Mouse (Mus musculus): ENCODE data around the gene Tctex1d1.

Tctex1d1 gene

GRCm38 (mm10) chr4:102978440-102978839, at the start of gene Tctex1d1:
Tctex1d1 (plus strand) TSS chr4:102978606.
- DNase-seq (ENCODE audit: low read depth) = no peak

- no peak for DNase-seq (ENCODE audit: low read depth)
These were observed 48.9 kb upstream of the Tctex1d1 start for GRCm38 (mm10) chr4:102929491-102929890.

- DNase-seq (ENCODE audit: low read depth) = peak; percentile 24
These were observed 47.7 kb upstream of the Tctex1d1 start for GRCm38 (mm10) chr4:102930679-102931078.

- DNase-seq (ENCODE audit: low read depth) = no peak
These were observed 38.1 kb upstream of the Tctex1d1 start for GRCm38 (mm10) chr4:102940266-102940665.

DNA sequence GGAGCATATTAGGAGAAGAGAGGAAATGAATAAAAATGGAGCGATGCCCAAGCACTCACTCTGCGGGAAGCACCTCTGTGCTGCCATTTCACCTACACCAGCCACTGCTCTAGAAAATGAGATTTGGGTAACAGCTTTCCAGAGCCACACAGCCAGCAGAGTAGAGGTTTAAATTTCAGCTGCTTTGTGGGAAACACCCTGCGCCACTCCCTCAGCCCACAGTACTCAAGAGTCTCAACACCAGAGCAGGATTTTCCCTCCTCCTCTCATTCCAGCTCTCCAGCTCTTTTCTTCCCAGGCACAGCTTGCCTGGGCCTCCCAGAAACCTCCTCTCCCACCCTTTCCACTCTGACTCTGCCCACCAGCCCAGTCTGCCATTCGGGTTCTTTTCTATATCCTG, 37.7 kb upstream of the Tctex1d1 start:
- DNase-seq (ENCODE audit: low read depth) = no peak

GRCm38 (mm10) chr4:102944325-102944724, 34.1 kb upstream of the Tctex1d1 start:
- DNase-seq (ENCODE audit: low read depth) = peak; percentile 23

GRCm38 (mm10) chr4:102952476-102952875, 25.9 kb upstream of the Tctex1d1 start:
- no peak for DNase-seq (ENCODE audit: low read depth)

DNA sequence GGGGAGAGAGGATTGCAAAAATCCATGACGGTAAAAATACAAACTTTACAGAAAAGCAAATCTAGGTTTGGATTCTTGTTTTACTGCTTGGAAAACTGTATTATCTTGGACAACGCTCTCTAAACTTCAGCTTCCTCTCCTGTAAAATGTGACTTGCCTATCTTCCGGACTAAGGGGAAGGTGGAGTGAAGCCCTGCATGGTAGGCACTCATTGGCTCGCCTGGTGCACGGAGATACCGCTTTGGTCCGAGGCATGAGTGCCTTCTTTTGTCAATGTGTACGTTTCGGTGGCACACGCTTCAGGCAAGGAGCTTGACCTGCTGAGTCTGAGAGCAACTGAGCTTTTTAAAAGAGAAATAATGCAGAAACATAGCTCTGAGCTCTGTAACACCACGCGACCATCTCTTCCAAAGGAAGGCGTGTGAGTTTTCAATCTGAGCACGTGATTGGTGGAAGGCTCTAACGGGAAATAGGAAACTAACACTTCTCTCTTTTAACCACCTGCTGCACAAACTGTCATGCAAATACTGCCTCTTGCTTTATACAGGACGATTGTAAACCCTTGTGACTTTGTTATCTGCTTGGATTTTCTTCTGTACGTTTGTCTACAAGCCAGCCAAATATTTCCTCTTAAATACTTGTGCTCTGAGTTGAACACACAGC, 23.0 kb upstream of the Tctex1d1 start:
- no peak for DNase-seq (ENCODE audit: low read depth)

DNA sequence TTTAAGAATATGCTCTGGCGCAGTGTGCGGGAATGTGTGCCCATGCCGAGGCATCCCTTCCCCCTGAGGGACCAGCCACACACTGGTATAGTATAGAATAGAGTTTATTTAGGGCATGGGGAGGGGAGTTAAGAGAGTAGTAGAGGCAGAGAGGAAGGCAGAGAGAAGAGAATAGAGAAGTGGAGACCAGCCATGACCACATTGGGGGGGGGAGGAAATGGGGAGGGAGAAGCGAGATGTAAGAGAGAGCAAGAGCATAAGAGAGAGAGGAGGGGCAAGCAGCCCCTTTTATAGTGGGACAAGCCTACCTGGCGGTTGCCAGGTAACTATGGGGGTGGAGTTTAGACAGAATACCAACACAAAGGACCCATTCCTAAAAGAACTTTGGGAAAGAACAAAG, 19.0 kb upstream of the Tctex1d1 start:
- DNase-seq (ENCODE audit: low read depth) = no peak

DNA sequence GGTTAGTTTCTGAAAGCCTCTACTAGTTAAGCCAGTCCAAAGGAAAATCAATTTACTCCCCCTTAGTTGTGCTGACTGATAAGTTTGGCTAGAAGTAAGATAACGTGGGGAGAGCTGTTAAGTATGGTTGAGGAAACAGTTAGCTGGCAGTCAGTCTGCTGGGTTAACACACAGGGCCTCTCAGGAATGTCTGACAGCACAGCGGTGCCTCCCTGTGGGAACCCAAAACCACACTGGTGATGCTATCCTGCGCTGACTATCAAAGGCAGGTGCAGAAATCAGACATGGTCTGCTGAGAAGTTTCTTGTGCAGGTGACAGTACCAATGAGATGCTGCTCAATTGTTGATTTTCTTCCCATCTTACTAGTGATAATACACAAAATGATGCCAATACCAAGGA, 14.2 kb upstream of the Tctex1d1 start:
- DNase-seq (ENCODE audit: low read depth) = no peak

DNA sequence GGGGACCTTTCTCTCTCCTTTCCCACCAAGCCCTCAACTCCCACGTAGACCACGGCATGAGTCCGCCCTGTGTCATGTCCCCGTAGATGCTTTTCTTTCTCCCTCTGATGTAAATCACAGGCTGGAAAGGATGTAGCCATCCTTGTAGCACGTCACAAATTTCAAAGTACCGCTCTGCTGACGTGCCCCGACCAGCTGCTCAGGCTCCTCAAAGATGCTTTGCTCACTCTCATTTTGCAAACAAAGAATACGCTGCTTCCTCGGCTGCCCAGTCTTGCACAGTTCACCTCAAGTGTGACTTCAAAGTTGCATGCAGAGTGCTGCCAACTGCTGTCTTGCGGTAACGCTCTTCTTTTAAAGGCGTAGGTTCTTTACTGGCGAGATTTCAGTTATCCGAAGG, 10.6 kb upstream of the Tctex1d1 start:
- DNase-seq (ENCODE audit: low read depth) = no peak

- DNase-seq (ENCODE audit: low read depth) = no peak
These were observed 8.8 kb upstream of the Tctex1d1 start for GRCm38 (mm10) chr4:102969599-102969998.

GRCm38 (mm10) chr4:102971159-102971558, 7.2 kb upstream of the Tctex1d1 start:
- DNase-seq (ENCODE audit: low read depth) = no peak

DNA sequence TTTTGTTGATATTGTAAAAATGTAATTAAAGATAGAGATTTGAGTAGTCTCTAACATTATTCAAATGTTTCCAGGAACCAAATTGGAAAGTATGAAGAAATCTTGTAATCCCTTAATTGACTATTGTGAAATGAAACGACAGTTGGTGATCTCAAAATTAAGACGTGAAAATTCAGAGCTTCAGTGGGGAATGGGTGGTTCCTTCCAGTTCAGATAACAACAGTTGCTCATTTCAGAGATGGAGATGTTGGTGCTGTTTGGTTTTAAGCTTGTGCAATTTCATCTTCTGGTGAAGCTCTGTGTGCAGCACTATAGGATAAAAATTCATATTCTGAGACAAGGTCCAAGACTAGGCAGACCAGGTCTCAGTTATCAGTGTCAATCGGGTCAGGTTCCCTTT, 6.3 kb upstream of the Tctex1d1 start:
- DNase-seq (ENCODE audit: low read depth) = no peak

GRCm38 (mm10) chr4:102974172-102974571, 4.2 kb upstream of the Tctex1d1 start:
- no peak for DNase-seq (ENCODE audit: low read depth)

DNA sequence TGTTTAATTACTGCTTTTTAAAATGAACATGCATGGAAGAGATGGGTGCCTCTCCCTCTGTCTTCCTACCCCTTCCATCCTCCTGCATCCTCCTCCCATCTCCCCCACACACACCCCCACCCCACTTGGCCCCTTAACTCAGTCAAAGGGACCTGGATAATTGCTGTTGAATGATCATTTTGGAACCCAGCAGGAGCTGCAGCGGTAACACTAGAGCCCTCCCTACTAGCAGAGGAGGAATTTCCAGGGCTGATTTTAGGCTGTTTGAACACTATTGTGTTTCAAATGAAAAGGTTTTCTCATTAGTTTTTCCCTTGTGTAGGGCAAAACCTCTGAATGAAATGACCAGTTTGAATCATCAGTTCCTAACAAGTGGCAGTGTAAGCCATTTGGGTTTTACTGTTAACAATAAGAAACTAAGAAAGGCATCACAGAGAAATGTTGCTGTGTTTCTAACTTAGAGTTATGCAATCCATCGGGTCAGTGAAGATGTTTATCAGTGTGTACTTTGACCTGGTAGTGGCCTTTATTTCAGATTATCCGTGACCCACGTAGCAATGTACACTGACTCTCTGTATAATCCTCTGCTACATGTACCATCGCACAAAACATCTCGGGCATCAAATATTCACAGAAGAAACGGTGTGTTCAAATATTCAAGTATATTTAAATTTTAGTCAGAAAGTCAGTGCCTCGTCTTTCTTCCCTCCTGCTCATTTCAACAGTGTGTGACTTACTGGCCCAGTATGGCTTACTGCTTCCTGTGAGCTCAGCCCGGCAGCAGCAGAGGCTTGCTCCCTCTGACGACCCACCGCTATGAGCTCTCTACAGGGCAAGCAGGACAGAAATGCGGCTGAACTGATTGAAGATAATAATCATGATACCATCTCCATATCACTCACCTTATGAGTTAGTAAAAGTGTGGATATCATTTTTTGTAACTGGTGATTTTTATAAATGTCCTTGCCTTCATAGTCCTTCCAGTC, 1.8 kb upstream of the Tctex1d1 start:
- no peak for DNase-seq (ENCODE audit: low read depth)

DNA sequence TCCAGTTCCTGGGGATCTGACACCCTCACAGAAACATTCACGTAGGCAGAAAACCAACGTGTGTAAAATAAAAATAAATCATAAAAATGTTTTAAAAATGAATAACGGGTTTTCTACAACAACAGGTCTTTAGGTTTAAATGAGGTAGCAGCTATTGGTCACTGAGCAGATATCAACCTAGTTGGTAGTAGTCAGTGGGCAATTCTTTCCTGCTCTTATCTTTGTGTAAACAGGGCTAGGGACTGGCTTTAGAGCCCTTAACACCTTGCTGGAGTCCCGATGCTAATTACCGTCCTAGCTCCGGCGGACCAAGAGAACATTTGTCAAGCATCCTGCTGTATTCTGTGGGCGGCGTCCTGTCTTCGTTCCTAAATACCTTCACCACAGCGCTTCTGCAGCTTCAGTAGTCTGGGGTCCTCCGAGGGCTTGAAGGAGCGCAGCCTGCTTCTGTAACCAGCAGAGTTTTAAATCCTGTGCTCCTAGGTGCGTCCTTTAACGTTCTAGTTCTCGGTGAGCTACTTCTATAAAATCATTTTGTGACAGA, 556 bp upstream of the Tctex1d1 start:
- DNase-seq (ENCODE audit: low read depth) = no peak

- no peak for DNase-seq (ENCODE audit: low read depth)
These were observed 979 bp downstream of the Tctex1d1 start for GRCm38 (mm10) chr4:102979385-102979784.

DNA sequence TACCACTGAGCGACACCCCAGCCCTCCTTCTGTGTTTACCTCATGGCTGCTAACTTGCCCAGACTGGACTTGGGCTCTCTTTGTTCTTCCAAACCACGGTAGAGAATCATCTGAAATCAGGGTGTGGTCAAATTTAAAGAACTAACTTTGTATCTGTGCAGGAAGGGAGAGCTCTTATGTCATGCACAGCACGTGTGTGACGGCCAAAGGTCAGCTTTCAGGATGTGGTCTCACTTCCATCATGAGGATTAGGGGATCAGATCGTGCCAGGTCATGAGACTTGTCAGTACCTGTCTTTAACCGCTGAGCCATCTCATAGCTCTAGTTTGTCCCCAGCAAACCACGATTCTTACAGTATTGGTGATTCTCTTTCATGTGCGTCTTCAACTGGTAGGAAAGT, 3.3 kb downstream of the Tctex1d1 start:
- DNase-seq (ENCODE audit: low read depth) = no peak

DNA sequence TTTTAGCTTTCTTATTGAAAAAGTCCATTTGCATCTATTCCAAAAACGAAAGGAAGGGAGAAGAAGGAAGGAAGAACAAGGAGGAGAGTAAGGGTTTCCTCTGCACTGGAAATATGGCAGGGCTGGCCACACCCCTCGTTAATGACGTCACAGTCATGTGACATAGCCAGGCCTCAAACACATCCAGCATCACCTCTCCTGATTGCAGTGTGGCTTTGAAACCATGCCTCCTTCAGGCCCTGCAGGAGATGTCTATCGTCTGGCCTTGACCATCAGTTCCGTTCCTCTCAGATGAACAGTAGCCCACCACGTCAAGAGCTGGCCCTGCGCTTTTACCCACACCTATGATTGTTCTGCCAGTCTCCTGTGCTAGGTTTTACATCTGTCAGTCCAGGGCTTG, 7.8 kb downstream of the Tctex1d1 start:
- DNase-seq (ENCODE audit: low read depth) = no peak

GRCm38 (mm10) chr4:102986917-102987316, 8.5 kb downstream of the Tctex1d1 start:
- DNase-seq (ENCODE audit: low read depth) = peak; percentile 50

DNA sequence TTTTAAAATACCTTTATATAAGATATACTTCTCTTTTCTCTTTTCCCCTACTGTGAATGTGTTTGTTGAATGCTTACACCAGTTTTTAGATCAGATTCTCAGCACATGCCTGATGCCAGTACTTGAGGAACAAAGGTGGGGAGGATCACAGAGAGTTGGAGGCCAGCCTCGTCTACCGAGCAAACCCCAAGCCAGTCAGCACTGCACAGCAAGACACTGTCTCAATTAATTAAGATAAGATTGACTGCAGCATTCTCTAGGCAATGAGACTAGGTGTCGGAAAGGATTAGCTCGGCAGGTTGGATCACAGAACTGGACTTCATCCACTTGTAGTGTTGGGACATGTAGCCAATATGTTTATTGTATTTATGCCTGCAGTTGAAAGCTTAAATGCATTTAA, 8.9 kb downstream of the Tctex1d1 start:
- no peak for DNase-seq (ENCODE audit: low read depth)

- DNase-seq (ENCODE audit: low read depth) = no peak
These were observed 9.3 kb downstream of the Tctex1d1 start for GRCm38 (mm10) chr4:102987756-102988155.
